Mouse (Mus musculus): ENCODE measurements at regions not wholly inside any gene's neighbourhood (a gene's known extent, or its start where the extent isn't known, plus 50 kb on each side); places are given as distances from the start of the nearest gene placed in this dataset.

GRCm38 (mm10) chr10:111787175-111787574 lies 185.3 kb upstream of the Krr1 start:
- no peak for TF ChIP-seq GATA1 (IDR thresholded peaks at IDR 0.05; ENCODE audit: low read length)
- no peak for TF ChIP-seq TAL1 (IDR thresholded peaks at IDR 0.05; ENCODE audit: low read length)
